Mouse (Mus musculus) kidney, adult 18-20 months (tissue): Measurements from ENCODE around the gene Jph3.

Experiments used
- DNase-seq: peaks from one replicate; pipeline ENCODE4 v3.0.0; 2021

Jph3 gene

GRCm38 (mm10) chr8:121792159-121792558, 62.7 kb downstream of the Jph3 start:
- no peak for DNase-seq

- DNase-seq: no peak
These were observed 63.2 kb downstream of the Jph3 start for GRCm38 (mm10) chr8:121792627-121793026.

- no peak for DNase-seq
These were observed 64.7 kb downstream of the Jph3 start for GRCm38 (mm10) chr8:121794151-121794550.

DNA sequence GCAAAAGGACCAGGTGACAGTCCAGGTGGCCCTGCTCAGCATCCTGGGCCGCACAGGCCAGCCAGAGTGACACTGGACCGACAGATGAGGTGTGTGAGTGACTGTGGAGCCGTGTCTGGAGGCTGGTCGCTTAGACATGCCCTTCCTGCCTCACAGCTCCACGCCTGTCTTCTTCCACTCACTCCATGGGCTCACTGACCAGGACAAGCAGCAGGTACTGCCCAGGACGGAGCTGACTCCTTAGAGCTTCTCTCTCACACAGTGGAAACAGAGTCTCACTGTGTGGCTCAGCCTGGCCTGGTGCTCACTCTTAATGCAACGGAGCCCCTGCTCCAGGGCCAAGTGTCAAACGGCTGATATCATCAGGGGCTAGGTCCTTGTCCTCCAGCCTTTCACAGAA, 66.0 kb downstream of the Jph3 start:
- DNase-seq: no peak

DNA sequence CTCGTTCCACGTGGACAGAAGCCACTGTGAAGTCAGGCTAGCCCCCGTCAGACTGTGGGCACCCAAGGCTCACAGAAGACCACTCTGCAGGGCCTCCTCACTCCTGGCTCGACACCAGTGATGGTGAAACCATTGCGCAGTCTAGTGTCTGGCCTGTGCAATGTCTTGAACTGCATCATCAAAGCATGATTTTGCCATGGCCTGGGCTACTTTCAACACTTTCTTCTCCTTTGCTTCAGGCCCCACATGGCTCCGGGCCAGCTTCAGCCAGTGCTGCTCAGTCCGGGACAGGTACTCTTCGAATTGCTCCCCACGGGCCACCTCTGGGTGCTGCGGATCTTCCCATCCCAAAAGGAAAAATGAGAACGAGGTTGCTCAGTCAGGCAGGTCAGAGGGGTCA, 67.0 kb downstream of the Jph3 start:
- no peak for DNase-seq

- DNase-seq: no peak
These were observed 69.0 kb downstream of the Jph3 start for GRCm38 (mm10) chr8:121798401-121798800.

- DNase-seq: no peak
These were observed 75.4 kb downstream of the Jph3 start for GRCm38 (mm10) chr8:121804829-121805228.

GRCm38 (mm10) chr8:121806126-121806525, 76.7 kb downstream of the Jph3 start:
- no peak for DNase-seq

- no peak for DNase-seq
These were observed 78.6 kb downstream of the Jph3 start for GRCm38 (mm10) chr8:121808032-121808431.

DNA sequence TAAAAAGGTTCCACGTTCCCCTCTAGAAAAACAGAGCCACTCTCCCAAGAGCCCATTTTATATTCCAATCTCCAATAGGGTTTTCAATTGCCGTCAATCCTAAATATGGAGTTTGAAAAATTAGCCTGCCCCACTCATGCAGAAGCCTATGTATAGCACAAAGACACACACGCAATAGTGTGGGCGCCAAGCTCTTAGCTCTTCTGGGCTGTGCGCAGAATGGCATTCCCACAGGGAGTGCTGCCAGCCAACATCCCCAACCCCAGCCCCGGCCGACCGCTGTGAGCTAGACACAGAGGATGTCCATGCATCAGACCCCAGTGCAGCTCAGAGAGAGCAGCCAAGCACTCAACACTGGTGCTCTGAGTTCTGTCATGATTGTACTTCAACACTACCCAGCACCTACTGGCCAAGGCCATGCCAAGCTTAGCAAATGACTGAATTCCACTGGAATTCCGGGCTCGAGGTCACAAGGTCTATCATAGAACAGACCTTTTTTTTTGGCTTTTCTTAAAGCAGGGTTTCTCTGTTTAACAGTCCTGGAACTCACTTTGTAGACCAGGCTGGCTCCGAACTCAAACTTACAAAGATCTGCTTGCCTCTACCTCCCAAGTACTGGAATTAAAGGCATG, 80.2 kb downstream of the Jph3 start:
- DNase-seq: no peak

- DNase-seq: no peak
These were observed 82.1 kb downstream of the Jph3 start for GRCm38 (mm10) chr8:121811502-121811901.

DNA sequence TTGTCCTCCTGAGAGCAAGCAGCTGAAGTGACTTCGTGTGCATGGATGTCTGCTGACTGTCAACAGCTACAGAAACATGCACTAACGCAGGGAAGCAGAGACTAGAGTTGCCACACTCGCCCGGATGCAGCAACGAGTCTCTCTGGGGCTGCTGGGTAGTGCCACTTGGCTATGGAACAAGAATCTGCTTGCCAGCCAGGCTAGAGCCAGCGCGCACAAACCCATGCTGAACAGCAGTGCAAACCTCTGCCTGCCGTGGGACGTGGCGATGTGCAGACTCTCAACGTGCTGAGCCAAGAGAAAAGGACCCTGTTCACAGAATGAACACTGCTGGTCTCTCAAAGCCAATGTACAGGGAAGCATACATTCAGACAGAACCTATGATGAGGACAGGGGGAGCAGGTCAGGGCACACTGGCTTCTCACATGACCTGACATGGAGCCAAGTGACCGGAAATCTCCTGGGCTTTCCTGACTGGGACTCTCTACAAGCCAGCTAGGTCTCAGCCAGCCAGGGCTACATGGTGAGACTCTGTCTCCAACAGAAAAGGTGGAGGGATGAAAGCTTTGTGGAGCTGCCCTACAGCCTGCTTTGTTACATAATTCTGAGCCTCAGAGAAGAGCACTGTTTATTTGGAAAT, 82.6 kb downstream of the Jph3 start:
- DNase-seq: no peak

DNA sequence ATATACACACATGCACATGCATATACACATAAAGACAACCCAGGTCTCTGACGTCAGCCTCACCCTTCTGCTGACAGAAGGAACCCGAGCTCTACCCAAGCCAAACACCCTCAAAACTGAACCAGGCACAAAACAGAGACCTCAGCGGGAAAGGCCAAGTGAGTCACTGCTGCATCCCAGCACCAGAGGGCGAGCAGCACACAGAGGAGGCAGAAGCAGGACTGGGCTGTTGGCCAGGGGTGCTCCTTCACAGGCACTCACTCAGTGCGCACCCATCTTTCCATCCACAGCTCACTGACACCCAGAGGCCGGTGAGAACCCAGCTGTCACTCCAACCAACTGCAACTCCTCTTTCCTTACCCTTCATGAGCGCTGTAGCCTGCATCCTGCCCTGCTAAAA, 88.8 kb downstream of the Jph3 start:
- DNase-seq: no peak

DNA sequence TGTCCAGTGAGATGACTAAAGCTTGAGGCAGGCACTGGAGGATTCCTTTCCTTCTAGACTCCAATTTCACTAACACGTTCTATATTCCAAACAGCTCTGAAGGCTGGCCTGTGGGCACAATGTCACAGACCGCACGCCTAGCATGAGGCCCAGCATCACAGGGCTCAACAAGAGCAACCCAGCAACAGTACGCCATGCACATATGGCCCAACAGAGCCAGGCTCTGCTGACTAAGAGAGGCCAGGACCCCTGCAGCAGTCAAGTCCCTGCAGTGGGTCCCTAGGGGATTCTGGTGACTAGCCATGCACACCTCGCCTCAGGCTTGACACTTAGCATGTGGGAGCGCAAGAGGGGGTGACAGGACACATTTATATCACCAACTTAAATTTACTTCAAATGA, 91.4 kb downstream of the Jph3 start:
- DNase-seq: no peak

GRCm38 (mm10) chr8:121821320-121821719, 91.9 kb downstream of the Jph3 start:
- DNase-seq: no peak

- DNase-seq: no peak
These were observed 92.3 kb downstream of the Jph3 start for GRCm38 (mm10) chr8:121821770-121822169.

- DNase-seq: no peak
These were observed 98.3 kb downstream of the Jph3 start for GRCm38 (mm10) chr8:121827726-121828125.

DNA sequence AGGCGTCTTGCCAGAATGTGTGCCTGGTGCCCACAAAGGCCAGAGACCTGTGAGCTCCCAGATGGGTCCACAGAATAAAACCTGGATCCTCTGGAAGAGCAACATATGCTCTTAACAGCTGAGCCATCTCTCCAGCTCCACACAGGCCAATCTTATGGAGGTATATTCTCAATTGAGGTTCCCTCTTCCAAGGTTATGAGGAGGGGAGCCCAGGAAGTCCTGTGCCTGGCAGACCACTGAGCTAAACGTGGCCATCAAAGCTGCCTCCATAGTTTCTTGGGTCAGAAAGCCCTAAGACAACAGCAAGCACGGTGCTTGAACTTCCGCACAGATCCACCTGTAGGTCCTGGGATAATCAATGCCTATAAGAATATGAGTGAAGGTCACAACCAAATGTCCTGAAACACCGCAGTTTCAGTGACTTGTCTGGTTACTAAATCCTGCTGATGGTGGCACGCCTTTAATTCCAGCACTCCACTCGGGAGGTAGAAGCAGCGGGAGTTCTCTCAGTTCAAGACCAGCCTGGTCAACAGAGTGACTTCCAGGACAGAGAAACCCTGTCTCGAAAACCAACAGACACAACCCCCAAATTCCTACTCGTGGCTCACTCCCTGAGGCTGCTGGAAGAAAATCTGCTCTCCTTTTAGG, 99.1 kb downstream of the Jph3 start:
- no peak for DNase-seq

GRCm38 (mm10) chr8:121829048-121829776, 99.8 kb downstream of the Jph3 start, which contains the start of gene Klhdc4:
TSS of gene Klhdc4 (minus strand) at chr8:121829569.
- DNase-seq: peak; percentile 90

- no peak for DNase-seq
These were observed 100.4 kb downstream of the Jph3 start for GRCm38 (mm10) chr8:121829777-121830362.

DNA sequence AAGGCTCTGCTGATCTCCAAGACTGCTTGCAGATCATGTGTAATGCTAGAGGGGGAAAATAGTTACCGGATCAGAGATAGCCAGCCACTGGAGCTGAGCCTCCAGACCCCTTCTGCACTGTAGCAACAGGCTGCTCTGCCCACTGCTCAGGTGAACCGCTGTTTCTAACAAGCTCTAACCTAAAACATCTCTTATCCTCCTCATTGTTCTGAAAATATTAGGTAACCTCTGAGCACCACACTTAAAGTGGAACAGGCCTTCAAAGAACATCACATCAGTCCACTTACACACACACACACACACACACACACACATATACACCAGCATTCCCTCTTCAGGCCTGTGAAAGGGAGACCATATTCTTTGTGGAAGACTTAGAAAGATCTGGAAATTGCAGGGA, 102.6 kb downstream of the Jph3 start:
- no peak for DNase-seq

DNA sequence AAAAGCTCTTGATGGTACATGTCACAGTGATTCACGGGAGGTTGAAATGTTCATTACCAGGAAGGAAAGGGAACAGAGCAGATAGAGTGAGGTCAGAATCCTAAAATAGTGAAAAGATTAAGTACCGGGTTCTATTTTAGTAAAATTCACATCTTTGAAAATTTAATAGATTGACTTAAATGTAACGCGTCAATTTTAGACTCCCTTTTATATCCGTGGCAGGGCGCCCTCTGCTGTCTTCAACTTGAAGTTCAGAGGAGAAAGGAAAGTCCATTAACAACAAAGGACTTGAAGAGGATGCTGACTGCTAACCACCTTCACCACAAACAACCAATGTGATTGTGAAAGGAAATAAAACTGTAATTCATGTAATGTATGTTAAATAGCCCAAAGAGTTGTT, 103.1 kb downstream of the Jph3 start:
- DNase-seq: peak; percentile 73

DNA sequence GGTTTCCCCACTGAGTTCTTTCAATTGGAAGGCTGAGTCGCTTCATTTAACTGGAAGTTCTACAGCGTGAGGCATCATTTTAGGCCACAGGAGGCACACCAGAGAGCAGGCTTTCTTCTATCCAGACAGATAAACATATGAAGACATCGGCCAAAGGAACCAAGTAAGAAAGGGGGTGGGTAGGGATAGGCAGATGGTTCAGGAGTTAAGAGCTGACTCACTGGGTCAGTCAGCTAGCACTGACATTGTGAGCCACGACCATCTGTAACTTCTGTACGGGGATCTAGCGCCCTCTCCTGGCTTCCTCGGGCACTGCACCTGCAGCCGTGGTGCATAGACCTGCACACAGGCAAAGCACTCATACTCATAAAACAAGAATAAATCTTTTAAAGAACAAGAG, 111.8 kb downstream of the Jph3 start:
- peak; percentile 39 for DNase-seq
